Mouse (Mus musculus): ENCODE data around the gene Pla2g4e. TPM values are rescaled to one million over a fixed set of nuclear protein-coding genes. Genes with fewer than 3 reads are reported as not detected.

Pla2g4e gene
- polyA plus RNA-seq, 1 experiment from 2014 or later: 1.5 TPM

GRCm38 (mm10) chr2:120171362-120171761, 73.8 kb downstream of the Pla2g4e start:
- H3K4me1 ChIP-seq (replicated peaks): no peaks in the 10 kb centered on the region
- H3K36me3 ChIP-seq: no peaks in the 10 kb centered on the region
- H3K9me3 ChIP-seq: no peaks in the 10 kb centered on the region
- no peak for ATAC-seq
- 91% methylated on average over 7 of the region's 7 CpGs for WGBS
- no peak overlapping the region for H3K9ac ChIP-seq (replicated peaks)
- H3K27me3 ChIP-seq: no peaks in the 10 kb centered on the region
- no peak overlapping the region for H3K27ac ChIP-seq
- H3K4me2 ChIP-seq (replicated peaks): no peak overlapping the region
- H3K4me3 ChIP-seq (replicated peaks): no peak overlapping the region

- Histone ChIP-seq H3K4me2 (replicated peaks) (no peak overlapping the region), H3K27me3 (no peaks in the 10 kb centered on the region), H3K9me3 (no peaks in the 10 kb centered on the region), H3K27ac (no peak overlapping the region), H3K4me3 (replicated peaks) (no peak overlapping the region), H3K36me3 (no peaks in the 10 kb centered on the region), H3K9ac (replicated peaks) (no peak overlapping the region), H3K4me1 (replicated peaks) (no peaks in the 10 kb centered on the region)
- WGBS: 61% methylated on average over 1 of the region's 1 CpGs
- no peak for ATAC-seq
Observed at GRCm38 (mm10) chr2:120170726-120171125, 74.4 kb downstream of the Pla2g4e start.

- H3K4me1 ChIP-seq (replicated peaks): no peaks in the 10 kb centered on the region
- no peaks in the 10 kb centered on the region for H3K27me3 ChIP-seq
- H3K9me3 ChIP-seq: no peaks in the 10 kb centered on the region
- H3K9ac ChIP-seq (replicated peaks): no peak overlapping the region
- H3K36me3 ChIP-seq: no peaks in the 10 kb centered on the region
- ATAC-seq: no peak
- WGBS: 90% methylated on average over 3 of the region's 3 CpGs
- H3K27ac ChIP-seq: no peak overlapping the region
- H3K4me3 ChIP-seq (replicated peaks): no peak overlapping the region
- H3K4me2 ChIP-seq (replicated peaks): no peak overlapping the region
Observed at GRCm38 (mm10) chr2:120169382-120169781, 75.8 kb downstream of the Pla2g4e start.

- no peak overlapping the region for H3K9ac ChIP-seq (replicated peaks)
- WGBS: 89% methylated on average over 8 of the region's 8 CpGs
- no peak overlapping the region for H3K27ac ChIP-seq
- H3K36me3 ChIP-seq: no peaks in the 10 kb centered on the region
- no peak for ATAC-seq
- no peak overlapping the region for H3K4me3 ChIP-seq (replicated peaks)
- no peak overlapping the region for H3K4me2 ChIP-seq (replicated peaks)
- no peaks in the 10 kb centered on the region for H3K27me3 ChIP-seq
- H3K4me1 ChIP-seq (replicated peaks): no peaks in the 10 kb centered on the region
- no peaks in the 10 kb centered on the region for H3K9me3 ChIP-seq
Observed at GRCm38 (mm10) chr2:120167763-120168162, 77.4 kb downstream of the Pla2g4e start.

GRCm38 (mm10) chr2:120165474-120165873, 79.7 kb downstream of the Pla2g4e start:
- Histone ChIP-seq H3K36me3 (no peaks in the 10 kb centered on the region), H3K4me2 (replicated peaks) (no peak overlapping the region), H3K9me3 (no peaks in the 10 kb centered on the region), H3K9ac (replicated peaks) (no peak overlapping the region), H3K4me3 (replicated peaks) (no peak overlapping the region), H3K27me3 (no peaks in the 10 kb centered on the region), H3K27ac (no peak overlapping the region), H3K4me1 (replicated peaks) (no peaks in the 10 kb centered on the region)
- WGBS: 85% methylated on average over 10 of the region's 10 CpGs
- ATAC-seq: no peak

- Histone ChIP-seq H3K27me3 (no peaks in the 10 kb centered on the region), H3K36me3 (no peaks in the 10 kb centered on the region), H3K4me2 (replicated peaks) (no peak overlapping the region), H3K27ac (no peak overlapping the region), H3K4me3 (replicated peaks) (no peak overlapping the region), H3K4me1 (replicated peaks) (peaks cover 3% of the 10 kb centered on the region; the same call in 1 of the 2 replicates), H3K9ac (replicated peaks) (no peak overlapping the region), H3K9me3 (no peaks in the 10 kb centered on the region)
- WGBS: 92% methylated on average over 2 of the region's 2 CpGs
- no peak for ATAC-seq
Observed at GRCm38 (mm10) chr2:120159434-120159833, 85.7 kb downstream of the Pla2g4e start.

- no peak for ATAC-seq
- no peaks in the 10 kb centered on the region for H3K9me3 ChIP-seq
- H3K4me3 ChIP-seq (replicated peaks): no peak overlapping the region
- H3K4me2 ChIP-seq (replicated peaks): no peak overlapping the region
- 32% methylated on average over 1 of the region's 1 CpGs for WGBS
- H3K36me3 ChIP-seq: no peaks in the 10 kb centered on the region
- no peak overlapping the region for H3K9ac ChIP-seq (replicated peaks)
- peaks cover 5% of the 10 kb centered on the region for H3K4me1 ChIP-seq (replicated peaks)
- no peak overlapping the region for H3K27ac ChIP-seq
- no peaks in the 10 kb centered on the region for H3K27me3 ChIP-seq
Observed at GRCm38 (mm10) chr2:120158846-120159245, 86.3 kb downstream of the Pla2g4e start.

- no peak overlapping the region for H3K27ac ChIP-seq
- H3K27me3 ChIP-seq: peaks cover 7% of the 10 kb centered on the region; the same call in 1 of the 2 replicates
- H3K4me3 ChIP-seq (replicated peaks): no peak overlapping the region
- no peaks in the 10 kb centered on the region for H3K9me3 ChIP-seq
- H3K4me2 ChIP-seq (replicated peaks): no peak overlapping the region
- no peaks in the 10 kb centered on the region for H3K36me3 ChIP-seq
- whole genome bisulfite sequencing: 62% methylated on average over 5 of the region's 5 CpGs
- H3K9ac ChIP-seq (replicated peaks): no peak overlapping the region
- ATAC-seq: no peak
- H3K4me1 ChIP-seq (replicated peaks): peaks cover 12% of the 10 kb centered on the region
Observed at GRCm38 (mm10) chr2:120158016-120158415, 87.1 kb downstream of the Pla2g4e start.

GRCm38 (mm10) chr2:120157606-120158005, 87.5 kb downstream of the Pla2g4e start:
- WGBS: 69% methylated on average over 2 of the region's 2 CpGs
- peaks cover 9% of the 10 kb centered on the region for H3K27me3 ChIP-seq

GRCm38 (mm10) chr2:120154361-120154894, 90.7 kb downstream of the Pla2g4e start, which contains the start of gene Ehd4:
TSS of gene Ehd4 (minus strand) at chr2:120154606.
- H3K27ac ChIP-seq: no peak within 1 kb of the TSS
- H3K27me3 ChIP-seq: peaks cover 12% of the 10 kb centered on the region
- H3K9ac ChIP-seq (replicated peaks): peak within 1 kb of the TSS; percentile 70
- no peaks in the 10 kb centered on the region for H3K9me3 ChIP-seq
- no peaks in the 10 kb centered on the region for H3K36me3 ChIP-seq
- peak within 1 kb of the TSS; percentile 99 for H3K4me2 ChIP-seq (replicated peaks)
- under 1% methylated on average over 53 of the region's 53 CpGs for WGBS
- ATAC-seq: peak; percentile 99
- peaks cover 12% of the 10 kb centered on the region for H3K4me1 ChIP-seq (replicated peaks)
- peak within 1 kb of the TSS; percentile 67 for H3K4me3 ChIP-seq (replicated peaks)

More at GRCm38 (mm10) chr2:120157606-120158005, 87.5 kb downstream of the Pla2g4e start:
- Histone ChIP-seq H3K4me1 (replicated peaks) (peaks cover 12% of the 10 kb centered on the region), H3K4me2 (replicated peaks) (no peak overlapping the region), H3K4me3 (replicated peaks) (no peak overlapping the region), H3K9ac (replicated peaks) (no peak overlapping the region), H3K27ac (no peak overlapping the region), H3K9me3 (no peaks in the 10 kb centered on the region), H3K36me3 (no peaks in the 10 kb centered on the region)
- no peak for ATAC-seq

- ATAC-seq: peak; percentile 28
- H3K4me2 ChIP-seq (replicated peaks): peak overlapping the region; percentile 99
- H3K9me3 ChIP-seq: no peaks in the 10 kb centered on the region
- H3K9ac ChIP-seq (replicated peaks): peak overlapping the region; percentile 70
- peaks cover 12% of the 10 kb centered on the region for H3K4me1 ChIP-seq (replicated peaks)
- no peaks in the 10 kb centered on the region for H3K36me3 ChIP-seq
- H3K4me3 ChIP-seq (replicated peaks): peak overlapping the region; percentile 67
- H3K27ac ChIP-seq: no peak overlapping the region
- 5% methylated on average over 38 of the region's 38 CpGs for WGBS
- peaks cover 12% of the 10 kb centered on the region for H3K27me3 ChIP-seq
Observed at GRCm38 (mm10) chr2:120153586-120154360, 91.4 kb downstream of the Pla2g4e start.

GRCm38 (mm10) chr2:120150571-120150970, 94.6 kb downstream of the Pla2g4e start:
- no peak overlapping the region for H3K4me3 ChIP-seq (replicated peaks)
- no peak overlapping the region for H3K4me2 ChIP-seq (replicated peaks)
- H3K4me1 ChIP-seq (replicated peaks): peaks cover 12% of the 10 kb centered on the region
- 85% methylated on average over 3 of the region's 3 CpGs for WGBS
- H3K27me3 ChIP-seq: peaks cover 12% of the 10 kb centered on the region
- H3K9ac ChIP-seq (replicated peaks): no peak overlapping the region
- no peak overlapping the region for H3K27ac ChIP-seq
- no peak for ATAC-seq
- no peaks in the 10 kb centered on the region for H3K36me3 ChIP-seq
- H3K9me3 ChIP-seq: no peaks in the 10 kb centered on the region
